Comparison of ENCODE assay signal across 16 mouse cellular contexts in the genomic region with DNA sequence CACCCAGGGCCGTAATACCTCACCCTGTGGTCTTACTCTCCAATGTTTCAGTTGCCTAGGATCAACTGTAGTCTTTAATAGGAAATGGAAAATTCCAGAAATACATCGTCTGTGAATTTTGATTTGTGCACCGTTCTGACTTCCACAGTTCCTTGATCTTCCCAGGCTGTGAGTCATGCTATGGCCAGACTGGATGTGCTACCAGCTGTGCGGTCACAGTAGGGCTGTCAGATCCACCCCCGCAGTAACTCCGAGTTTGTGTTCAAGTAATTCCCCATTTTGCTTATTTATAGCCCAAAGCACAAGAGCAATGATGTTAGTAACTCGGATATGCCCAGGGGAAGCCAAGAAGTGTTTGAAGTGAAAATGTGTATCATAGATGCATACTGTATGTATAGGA.
DNase-seq lines count a peak whose midpoint lies in the region; TF ChIP-seq lines count a peak whose summit lies in the region.
"Had no signal": no experiment of that assay in that cellular context is flagged by ENCODE, and none has a peak within 500 bp of the region (broad histone marks: within the 10 kb centered on the region; RNA-seq: fewer than 3 reads in every experiment).

No protein-coding gene starts in this region.

- DNase-seq in cerebellum, adult 2 months = peak in 1 of 2 experiments; percentile 79
- no peak for DNase-seq in cerebellum, postnatal 10 days
- DNase-seq in kidney, postnatal 10 days = peak; percentile 46
- DNase-seq in kidney, adult 9 months = no peak
- DNase-seq in Muller cell, postnatal 12 days (ENCODE audit: inconsistent ontology term) = peak; percentile 37
- peak; percentile 87 for DNase-seq in brain, adult 2 months (ENCODE audit: low read depth, low spot score)
- DNase-seq in left cerebral cortex, postnatal 36 days (ENCODE audit: low spot score in 2 of 2) = no peak
- DNase-seq: kidney, adult 2 months; liver, embryonic 13.5 days; lung, embryonic 14.5 days; thymus, postnatal 36 days had no signal

- H3K27me3 ChIP-seq in cerebellum, adult 2 months (ENCODE audit: control insufficient read depth, insufficient read depth, low read length) = no peaks in the 10 kb centered on the region

- no peak overlapping the region for H3K4me3 ChIP-seq in cerebellum, adult 2 months (replicated peaks; ENCODE audit: insufficient read depth, low read depth, low read length)
- H3K4me3 ChIP-seq: embryonic facial prominence, embryonic 10.5 days; limb, embryonic 13.5 days; liver, embryonic 13.5 days; midbrain, embryonic 10.5 days; neural tube, embryonic 12.5 days had no signal

- WGBS in cerebellum, adult 2 months = 64% methylated on average over 7 of the region's 7 CpGs

- H3K27ac ChIP-seq in cerebellum, adult 2 months (ENCODE audit: insufficient read depth, low read length) = peak overlapping the region; percentile 82; the same call in 1 of the 2 replicates
- H3K27ac ChIP-seq: embryonic facial prominence, embryonic 10.5 days; limb, embryonic 13.5 days; liver, embryonic 13.5 days; macrophage; midbrain, embryonic 10.5 days; neural tube, embryonic 12.5 days had no signal

- no peak for TF ChIP-seq POLR2A in cerebellum, adult 2 months (IDR thresholded peaks at IDR 0.05; ENCODE audit: borderline replicate concordance, insufficient read depth, low read length)

- H3K4me1 ChIP-seq in cerebellum, adult 2 months (ENCODE audit: control insufficient read depth, insufficient read depth, low read length) = peaks cover 40% of the 10 kb centered on the region

- intact Hi-C loops in left cerebral cortex, postnatal 36 days (cut with DNase I) = no loop called here

- TF ChIP-seq CTCF in cerebellum, adult 2 months (IDR thresholded peaks at IDR 0.05; ENCODE audit: borderline replicate concordance, insufficient read depth, low read depth, low read length) = no peak

Comparison
In these comparisons a context has a peak if more than half of its experiments do, and no peak if none do; other contexts are left out.
1. DNase-seq: peak in kidney, postnatal 10 days (single experiment), Muller cell, postnatal 12 days (single experiment) and brain, adult 2 months (single experiment); none in cerebellum, postnatal 10 days (0 of 2), kidney, adult 9 months (single experiment) and left cerebral cortex, postnatal 36 days (0 of 2).